Mouse (Mus musculus) neutrophil, adult 5-6 weeks (primary cell): ENCODE measurements around the gene Eef1akmt3. TPM values are rescaled to one million over a fixed set of nuclear protein-coding genes. Genes with fewer than 3 reads are reported as not detected.

Source experiments
- ATAC-seq: fragments of 151-379, 151-347 bp; 2 replicates; pipeline ENCODE4 v1.8.0; 2017; ENCODE audit warnings: mild to moderate bottlenecking, moderate TSS enrichment; ENCODE audit not compliant: insufficient number of reproducible peaks, poor library complexity, low FRiP score, severe bottlenecking; ENCODE audit errors: extremely low read depth
- total RNA-seq: library from RNA; stranded (forward); fragments of 200-1000 nt; gene quantifications from 2 replicates; pipeline ENCODE4 v1.2.3, GENCODE M21; 2017

Gene Eef1akmt3
- total RNA-seq, 1 experiment from 2014 or later, result 0.23 TPM

- ATAC-seq, result no peak
These were observed 55.7 kb downstream of the Eef1akmt3 start for GRCm38 (mm10) chr10:126985579-126985978.

DNA sequence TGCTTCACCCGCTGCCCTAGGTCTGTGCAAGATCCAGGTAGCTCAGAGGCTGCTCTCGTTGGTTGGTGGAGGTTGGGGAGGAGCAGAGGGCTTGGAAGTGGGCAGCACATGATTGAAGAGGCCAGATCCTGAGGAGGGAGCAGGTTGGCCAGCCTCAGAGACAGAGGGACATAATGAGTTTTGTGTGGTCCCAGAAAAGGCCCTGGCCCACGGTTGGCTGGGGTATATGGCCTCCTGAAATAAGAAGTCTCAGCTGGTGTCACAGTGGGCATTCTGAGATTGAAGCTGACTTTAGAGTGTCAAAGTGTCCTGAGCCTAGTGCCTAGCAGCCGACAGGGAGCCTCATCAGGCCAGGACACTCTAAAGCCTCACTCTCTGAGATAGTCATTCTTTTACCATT lies 56.2 kb downstream of the Eef1akmt3 start:
- ATAC-seq, result no peak

- no peak for ATAC-seq
These were observed 56.9 kb downstream of the Eef1akmt3 start for GRCm38 (mm10) chr10:126984189-126985004.

GRCm38 (mm10) chr10:126983193-126983725 lies 58.1 kb downstream of the Eef1akmt3 start:
- ATAC-seq, result no peak

DNA sequence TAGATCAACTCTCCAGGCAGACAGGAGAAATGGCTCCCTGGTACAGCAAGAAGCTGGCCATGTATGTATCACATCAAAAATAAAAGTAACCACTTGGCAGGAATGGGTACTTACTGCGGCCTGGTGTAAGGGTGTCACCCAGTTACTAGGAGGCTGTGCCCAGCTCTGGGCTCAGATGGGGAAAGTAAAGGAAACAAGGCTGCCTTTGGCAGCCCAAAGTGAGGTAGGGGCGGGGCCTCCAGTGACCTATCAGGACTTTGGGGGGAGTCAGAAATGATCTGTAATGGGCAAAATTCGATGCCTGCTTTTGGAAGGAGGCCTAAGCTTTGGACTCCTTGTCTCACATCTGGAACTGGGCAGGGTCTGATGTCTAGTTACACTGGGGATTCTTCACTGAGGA lies 59.6 kb downstream of the Eef1akmt3 start:
- ATAC-seq, result no peak

Other genes with a start within 250 kb of the Eef1akmt3 start
- gene Atp23, start 140.2 kb downstream of the Eef1akmt3 start, total RNA-seq, result 3.8 and 6.2 TPM in 2 replicates
- 63.7 and 64.6 TPM in 2 replicates for gene Ctdsp2, start 62.8 kb downstream of the Eef1akmt3 start, total RNA-seq
- gene Avil, start 40.8 kb downstream of the Eef1akmt3 start, total RNA-seq, result 2.0 and 2.1 TPM in 2 replicates
- 8.6 and 12.9 TPM in 2 replicates for gene Tsfm, start 10.7 kb downstream of the Eef1akmt3 start, total RNA-seq
- gene Mettl1, start 99 bp downstream of the Eef1akmt3 start, total RNA-seq, result 4.3 and 8.3 TPM in 2 replicates
- not detected in 2 replicates for gene Cyp27b1, start 6.7 kb upstream of the Eef1akmt3 start, total RNA-seq
- gene March9, start 18.7 kb upstream of the Eef1akmt3 start, total RNA-seq, result 0.98 and 1.9 TPM in 2 replicates
- gene Cdk4, start 22.0 kb upstream of the Eef1akmt3 start, total RNA-seq, result 25.9 and 31.7 TPM in 2 replicates
- 21.9 and 23.5 TPM in 2 replicates for gene Tspan31, start 28.8 kb upstream of the Eef1akmt3 start, total RNA-seq
- 54.4 and 60.8 TPM in 2 replicates for gene Agap2, start 33.8 kb upstream of the Eef1akmt3 start, total RNA-seq
- 157 and 176 TPM in 2 replicates for gene Os9, start 79.6 kb upstream of the Eef1akmt3 start, total RNA-seq
- 246 and 273 TPM in 2 replicates for gene B4galnt1, start 123.7 kb upstream of the Eef1akmt3 start, total RNA-seq
- 2.5 and 3.0 TPM in 2 replicates for gene Slc26a10, start 139.1 kb upstream of the Eef1akmt3 start, total RNA-seq
- gene Arhgef25, start 148.6 kb upstream of the Eef1akmt3 start, total RNA-seq, result not detected in 2 replicates
- gene Dtx3, start 154.2 kb upstream of the Eef1akmt3 start, total RNA-seq, result 9.0 and 11.5 TPM in 2 replicates
- gene Pip4k2c, start 170.1 kb upstream of the Eef1akmt3 start, total RNA-seq, result 36.5 and 37.1 TPM in 2 replicates
- not detected in 2 replicates for gene Kif5a, start 221.8 kb upstream of the Eef1akmt3 start, total RNA-seq
- gene Dctn2, start 224.9 kb upstream of the Eef1akmt3 start, total RNA-seq, result 89.5 and 94.5 TPM in 2 replicates
- 19.9 and 27.8 TPM in 2 replicates for gene Mbd6, start 247.5 kb upstream of the Eef1akmt3 start, total RNA-seq